Mouse (Mus musculus): ENCODE measurements around the gene 4930535I16Rik.

DNA sequence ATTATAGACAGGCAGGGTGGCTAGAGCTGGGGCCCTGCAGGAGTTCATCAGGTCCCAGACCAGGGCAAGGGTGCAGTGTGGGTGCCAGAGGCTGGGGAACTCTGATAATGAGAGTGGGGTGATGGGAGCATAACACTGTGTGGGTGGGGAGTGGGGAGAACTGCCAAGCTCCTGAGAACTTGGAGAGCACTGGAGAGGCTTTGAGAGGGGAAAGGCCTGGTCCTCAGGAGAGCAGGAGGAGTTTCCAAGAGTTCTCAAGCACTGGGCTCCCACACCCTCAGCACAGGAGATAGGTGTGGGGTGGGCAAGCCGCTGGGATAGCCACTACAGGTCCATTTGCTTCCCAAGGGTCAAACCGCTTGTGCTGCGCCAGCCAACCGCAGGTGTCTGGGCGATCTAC, 24.1 kb downstream of the 4930535I16Rik start:
- no peak for TF ChIP-seq EP300 (IDR thresholded peaks at IDR 0.05; ENCODE audit: low read depth)
- no peak for TF ChIP-seq CTCF (IDR thresholded peaks at IDR 0.05; ENCODE audit: low read depth)
